Mouse (Mus musculus) forebrain, embryonic 15.5 days (tissue): ENCODE data around the gene Faap20. TPM values are rescaled to one million over a fixed set of nuclear protein-coding genes. Genes with fewer than 3 reads are reported as not detected.

Experiments used
- ATAC-seq: fragments of 200-750 bp; cut with Nextera tagmentation; replicated peaks from 2 replicates; pipeline ENCODE4 v1.8.0; 2017; ENCODE audit warnings: mild to moderate bottlenecking, moderate TSS enrichment, moderate library complexity
- H3K27ac ChIP-seq: fragments of 300-500 bp; sonication (generic); replicated peaks from 2 replicates; pipeline ENCODE4 v1.5.1; 2015; ENCODE audit warnings: mild to moderate bottlenecking, inconsistent platforms
- H3K27me3 ChIP-seq: fragments of 300-500 bp; sonication (generic); 2 replicates; pipeline ENCODE4 v1.6.1; 2015; ENCODE audit warnings: inconsistent platforms
- H3K36me3 ChIP-seq: fragments of 300-500 bp; sonication (generic); 2 replicates; pipeline ENCODE4 v1.6.1; 2015; ENCODE audit warnings: mild to moderate bottlenecking, inconsistent platforms
- H3K4me1 ChIP-seq: fragments of 300-500 bp; sonication (generic); 2 replicates; pipeline ENCODE4 v1.6.1; 2015; ENCODE audit warnings: inconsistent platforms
- H3K4me2 ChIP-seq: fragments of 300-500 bp; sonication (generic); replicated peaks from 2 replicates; pipeline ENCODE4 v1.6.1; 2015; ENCODE audit warnings: mild to moderate bottlenecking, inconsistent platforms
- H3K4me3 ChIP-seq: fragments of 300-500 bp; sonication (generic); 2 replicates; pipeline ENCODE4 v1.5.1; 2015; ENCODE audit warnings: mild to moderate bottlenecking, inconsistent platforms
- H3K9ac ChIP-seq: fragments of 300-500 bp; sonication (generic); replicated peaks from 2 replicates; pipeline ENCODE4 v1.6.1; 2015; ENCODE audit warnings: mild to moderate bottlenecking, inconsistent platforms
- H3K9me3 ChIP-seq: fragments of 300-500 bp; sonication (generic); 2 replicates; pipeline ENCODE4 v1.6.1; 2016; ENCODE audit warnings: inconsistent platforms
- WGBS: fragments of 180-500 bp; shearing (Covaris S2); methylation state at CpG from one replicate; pipeline ENCODE4 v1.1.7; 2015; ENCODE audit warnings: mixed read lengths; 5-methylcytosine and 5-hydroxymethylcytosine counted together
- polyA plus RNA-seq: library from polyadenylated mRNA; unstranded; fragments of >200 nt; fragmentation: Nextera tagmentation; extraction: Ambion mirVana; gene quantifications from 2 replicates; pipeline ENCODE4 v1.2.1, GENCODE M21; 2015

Gene Faap20
- polyA plus RNA-seq, 1 experiment from 2014 or later: 89.3 TPM

DNA sequence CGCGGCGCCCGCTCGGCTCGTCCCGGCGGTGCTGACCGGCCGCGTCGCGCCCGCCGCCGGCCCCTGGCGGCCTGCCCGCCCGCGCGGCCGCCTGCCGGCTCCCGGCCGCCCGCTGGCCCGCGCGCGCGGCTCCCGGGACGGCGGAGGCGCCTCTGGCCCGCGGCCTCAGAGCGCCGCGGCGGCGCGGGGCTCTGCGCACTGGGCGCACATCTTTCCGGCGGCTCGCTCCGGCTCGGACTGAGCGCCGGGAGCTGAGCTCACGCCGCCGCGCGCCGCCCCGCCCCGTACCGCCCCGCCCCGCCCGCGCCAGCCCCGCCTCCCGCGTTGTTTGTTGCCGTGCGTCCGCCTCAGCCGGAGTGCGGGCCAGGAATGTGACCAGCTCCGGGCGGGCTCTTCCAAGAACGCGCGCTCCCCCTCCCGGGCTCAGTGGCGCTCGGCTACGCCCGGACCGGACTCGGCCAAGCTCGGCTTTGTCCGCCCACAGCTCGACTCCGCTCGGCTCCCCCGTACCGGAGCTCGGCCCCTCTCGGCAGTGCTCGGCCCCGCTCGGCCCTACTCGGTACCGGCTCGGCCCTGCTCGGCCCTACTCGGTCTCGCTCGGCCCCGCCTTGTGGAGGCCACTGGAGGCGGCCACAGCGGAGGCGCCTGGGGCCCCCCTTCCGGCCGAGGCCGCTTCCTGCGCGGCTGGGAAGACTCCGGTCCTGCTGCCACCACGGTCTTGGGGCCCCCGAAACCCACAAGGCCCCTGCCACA lies 26.6 kb upstream of the Faap20 start:
- H3K9ac ChIP-seq: peak overlapping the region; percentile 96
- H3K27ac ChIP-seq: peak overlapping the region; percentile 96
- no peaks in the 10 kb centered on the region for H3K9me3 ChIP-seq
- H3K36me3 ChIP-seq: no peaks in the 10 kb centered on the region
- peaks cover 41% of the 10 kb centered on the region for H3K4me1 ChIP-seq
- under 1% methylated on average over 104 of the region's 116 CpGs for WGBS
- H3K4me3 ChIP-seq: peak overlapping the region; percentile 93
- H3K4me2 ChIP-seq: peak overlapping the region; percentile 91
- no peaks in the 10 kb centered on the region for H3K27me3 ChIP-seq
- ATAC-seq: peak; percentile 100

DNA sequence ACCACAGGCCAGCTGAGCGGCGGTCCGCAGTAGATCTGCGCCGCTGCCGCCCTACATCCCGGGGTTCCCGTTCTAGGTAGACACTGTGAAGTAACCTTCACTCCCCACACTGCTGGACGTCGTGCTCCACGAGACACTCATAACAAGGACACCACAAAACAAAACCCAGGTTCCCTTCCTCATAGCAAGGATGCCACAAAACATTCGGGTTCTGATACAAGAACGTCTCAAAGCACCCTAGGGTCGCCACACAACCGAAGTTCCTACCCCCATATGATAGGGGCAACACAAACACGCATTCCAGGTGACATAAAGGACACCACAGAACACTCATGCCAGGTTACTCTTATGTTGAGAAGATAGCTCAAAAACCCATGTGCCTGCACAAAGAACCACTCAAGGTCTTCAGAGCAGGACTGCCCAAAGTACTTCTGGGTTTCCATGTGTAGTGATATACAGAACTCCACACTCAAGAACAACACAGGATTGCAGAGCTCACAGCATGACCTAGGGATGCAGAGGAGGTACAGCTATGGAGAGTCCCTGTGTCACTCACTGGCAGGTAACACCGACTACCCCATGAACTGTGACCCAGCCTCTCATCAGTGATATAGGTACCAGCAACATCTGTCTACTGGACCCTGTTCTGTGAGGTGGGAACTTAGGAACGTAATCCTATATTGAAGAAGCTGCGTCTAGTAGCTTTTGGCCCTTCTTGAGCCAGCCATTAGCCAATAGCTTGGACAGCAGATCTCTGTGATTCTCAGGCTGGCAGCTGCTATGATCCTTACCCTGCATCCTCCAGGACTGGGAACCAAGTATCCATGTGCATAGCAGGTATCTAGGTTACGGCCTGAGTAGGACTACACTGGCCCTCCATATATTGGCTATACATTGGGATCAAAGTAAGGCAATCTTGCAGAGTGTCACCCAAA lies 25.7 kb upstream of the Faap20 start:
- H3K9me3 ChIP-seq: no peaks in the 10 kb centered on the region
- no peak for ATAC-seq
- H3K27me3 ChIP-seq: no peaks in the 10 kb centered on the region
- H3K4me2 ChIP-seq: peak overlapping the region; percentile 91
- H3K4me1 ChIP-seq: peaks cover 32% of the 10 kb centered on the region
- H3K27ac ChIP-seq: peak overlapping the region; percentile 96
- peak overlapping the region; percentile 96 for H3K9ac ChIP-seq
- no peaks in the 10 kb centered on the region for H3K36me3 ChIP-seq
- peak overlapping the region; percentile 93 for H3K4me3 ChIP-seq
- WGBS: 33% methylated on average over 20 of the region's 20 CpGs

GRCm38 (mm10) chr4:155225918-155226317 lies 23.7 kb upstream of the Faap20 start:
- H3K4me3 ChIP-seq: no peak overlapping the region
- no peak for ATAC-seq
- WGBS: 76% methylated on average over 5 of the region's 5 CpGs

GRCm38 (mm10) chr4:155227986-155228385 lies 21.6 kb upstream of the Faap20 start:
- Histone ChIP-seq H3K27me3 (no peaks in the 10 kb centered on the region), H3K9ac (no peak overlapping the region), H3K27ac (no peak overlapping the region), H3K9me3 (no peaks in the 10 kb centered on the region), H3K36me3 (no peaks in the 10 kb centered on the region), H3K4me2 (no peak overlapping the region), H3K4me3 (no peak overlapping the region), H3K4me1 (peaks cover 5% of the 10 kb centered on the region)
- WGBS: 85% methylated on average over 4 of the region's 4 CpGs
- ATAC-seq: no peak

More at GRCm38 (mm10) chr4:155225918-155226317, 23.7 kb upstream of the Faap20 start:
- H3K9ac ChIP-seq: no peak overlapping the region
- H3K36me3 ChIP-seq: no peaks in the 10 kb centered on the region
- H3K27ac ChIP-seq: no peak overlapping the region
- H3K9me3 ChIP-seq: no peaks in the 10 kb centered on the region
- no peak overlapping the region for H3K4me2 ChIP-seq
- H3K27me3 ChIP-seq: no peaks in the 10 kb centered on the region
- peaks cover 12% of the 10 kb centered on the region for H3K4me1 ChIP-seq

DNA sequence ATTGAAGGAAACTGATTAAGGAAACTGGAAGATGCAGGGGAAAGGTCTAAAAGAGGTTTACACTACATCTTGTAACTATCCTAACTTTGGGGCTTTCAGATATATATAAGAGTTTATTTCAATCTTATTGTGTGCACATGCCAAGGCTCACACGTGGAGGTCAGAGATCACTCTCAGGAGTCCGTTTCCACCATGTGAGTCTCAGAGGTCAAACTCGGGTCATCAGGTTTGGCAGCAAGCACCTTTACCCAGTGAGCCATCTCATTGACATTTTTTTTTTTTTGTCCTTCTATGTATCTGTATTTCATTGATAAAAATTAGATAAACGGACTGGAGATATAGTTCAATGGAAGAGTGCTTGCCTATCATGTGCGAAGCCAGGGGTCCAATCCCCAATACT lies 21.1 kb upstream of the Faap20 start:
- Histone ChIP-seq H3K4me1 (peaks cover 8% of the 10 kb centered on the region), H3K4me3 (no peak overlapping the region), H3K4me2 (no peak overlapping the region), H3K9me3 (no peaks in the 10 kb centered on the region), H3K36me3 (no peaks in the 10 kb centered on the region), H3K27me3 (no peaks in the 10 kb centered on the region), H3K9ac (no peak overlapping the region), H3K27ac (no peak overlapping the region)
- no peak for ATAC-seq
- WGBS: 87% methylated on average over 5 of the region's 5 CpGs

- 11% methylated on average over 10 of the region's 10 CpGs for WGBS
These were observed 15.7 kb upstream of the Faap20 start for GRCm38 (mm10) chr4:155233878-155234277.

GRCm38 (mm10) chr4:155234371-155235310 lies 15.0 kb upstream of the Faap20 start:
- H3K4me1 ChIP-seq: peaks cover 36% of the 10 kb centered on the region
- no peaks in the 10 kb centered on the region for H3K36me3 ChIP-seq
- 49% methylated on average over 8 of the region's 8 CpGs for WGBS
- 0 out of 2 replicates have a peak overlapping the region, but pooled peaks have one; percentile 15 for H3K4me3 ChIP-seq
- 0 out of 2 replicates have a peak overlapping the region, but pooled peaks have one; percentile 6 for H3K9ac ChIP-seq
- peak overlapping the region; percentile 98 for H3K27ac ChIP-seq
- H3K9me3 ChIP-seq: no peaks in the 10 kb centered on the region
- ATAC-seq: no peak; the same call in 1 of the 2 replicates
- peak overlapping the region; percentile 41 for H3K4me2 ChIP-seq
- H3K27me3 ChIP-seq: no peaks in the 10 kb centered on the region

More at GRCm38 (mm10) chr4:155233878-155234277, 15.7 kb upstream of the Faap20 start:
- Histone ChIP-seq H3K4me2 (no peak overlapping the region), H3K4me1 (peaks cover 36% of the 10 kb centered on the region), H3K27ac (peak overlapping the region; percentile 98), H3K27me3 (no peaks in the 10 kb centered on the region), H3K9me3 (no peaks in the 10 kb centered on the region), H3K36me3 (no peaks in the 10 kb centered on the region), H3K9ac (peak overlapping the region; percentile 29; the same call in 1 of the 2 replicates), H3K4me3 (no peak overlapping the region)
- peak; percentile 53 for ATAC-seq

DNA sequence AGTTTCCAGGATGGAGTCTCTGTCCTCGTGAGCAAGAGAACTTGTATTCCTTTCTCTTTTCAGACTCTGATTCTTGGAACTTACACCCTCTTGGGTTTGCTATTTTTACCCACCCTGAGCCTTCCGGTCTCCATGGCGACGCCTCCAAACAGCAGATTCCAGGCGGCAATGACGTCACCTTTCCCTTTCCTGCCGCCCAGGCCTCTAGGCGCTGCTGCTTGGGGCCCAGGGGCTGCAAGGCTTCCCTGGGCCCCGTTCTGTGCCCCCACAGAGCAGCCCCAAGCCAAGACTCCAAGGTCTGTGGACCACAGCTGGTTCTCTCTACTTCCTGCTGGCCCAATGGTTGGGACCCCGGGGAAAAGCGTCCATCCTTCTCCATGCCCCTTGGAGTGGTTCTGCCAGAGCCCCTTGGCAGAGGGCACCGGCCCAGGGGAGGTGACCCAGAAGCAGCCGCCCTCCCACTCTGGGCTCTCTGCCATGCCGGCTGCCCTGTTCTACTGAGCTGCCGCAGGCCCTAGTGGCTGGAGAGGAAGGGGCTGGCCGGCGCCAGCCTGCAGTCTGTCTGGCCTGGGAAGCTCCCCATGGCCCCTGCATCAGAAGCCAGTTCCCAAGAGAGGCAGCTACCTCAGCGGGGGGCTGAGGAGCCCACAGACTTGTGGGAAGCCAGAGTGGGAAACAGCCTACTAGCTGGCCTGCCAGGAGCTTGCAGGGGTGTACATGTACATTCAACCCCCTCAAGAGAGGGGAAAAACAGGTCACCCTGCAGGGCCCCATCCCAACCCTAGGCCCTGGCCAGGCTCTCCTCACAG lies 14.1 kb upstream of the Faap20 start:
- peak overlapping the region; percentile 15; the same call in 1 of the 2 replicates for H3K4me3 ChIP-seq

DNA sequence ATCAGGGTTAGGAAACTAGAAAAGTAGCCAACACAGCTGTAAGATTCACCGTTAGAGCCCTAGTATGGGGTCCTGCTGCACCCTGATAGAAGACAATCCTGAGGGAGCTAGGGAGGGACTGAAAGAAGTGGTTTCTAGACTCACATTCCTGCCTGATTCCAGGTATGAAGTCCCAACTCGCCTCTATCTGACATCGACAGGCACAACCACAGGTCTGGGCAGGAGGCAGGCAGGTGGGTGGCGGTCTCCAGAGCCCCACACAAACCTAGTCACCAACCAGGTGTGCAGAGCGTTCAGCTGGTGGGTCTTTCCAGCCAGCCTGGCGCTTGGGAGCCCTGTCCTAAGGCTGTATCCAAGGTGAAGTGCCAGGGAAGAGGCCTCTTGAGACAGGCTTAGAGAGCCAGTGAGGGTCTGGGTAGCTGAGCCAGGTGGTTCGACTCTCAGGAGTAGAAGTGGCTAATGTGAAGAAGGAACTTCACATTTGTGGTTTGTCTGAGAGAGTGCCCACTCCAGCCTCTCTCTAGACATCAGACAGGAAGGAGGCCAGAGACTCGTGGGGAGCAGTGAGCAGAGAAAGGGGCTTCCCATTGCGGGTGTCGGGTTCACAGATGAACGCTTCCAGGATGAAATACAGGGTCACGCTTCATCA lies 12.7 kb upstream of the Faap20 start:
- WGBS: 85% methylated on average over 12 of the region's 12 CpGs
- H3K4me2 ChIP-seq: no peak overlapping the region
- no peak overlapping the region for H3K4me3 ChIP-seq
- no peaks in the 10 kb centered on the region for H3K27me3 ChIP-seq
- peaks cover 36% of the 10 kb centered on the region for H3K4me1 ChIP-seq
- H3K9ac ChIP-seq: no peak overlapping the region
- H3K27ac ChIP-seq: peak overlapping the region; percentile 98
- ATAC-seq: no peak
- H3K9me3 ChIP-seq: no peaks in the 10 kb centered on the region
- no peaks in the 10 kb centered on the region for H3K36me3 ChIP-seq

More for the DNA sequence above, 14.1 kb upstream of the Faap20 start:
- 8% methylated on average over 18 of the region's 18 CpGs for WGBS
- H3K27ac ChIP-seq: peak overlapping the region; percentile 98
- no peaks in the 10 kb centered on the region for H3K9me3 ChIP-seq
- peak overlapping the region; percentile 41 for H3K4me2 ChIP-seq
- H3K27me3 ChIP-seq: no peaks in the 10 kb centered on the region
- peaks cover 36% of the 10 kb centered on the region for H3K4me1 ChIP-seq
- peak overlapping the region; percentile 48 for H3K9ac ChIP-seq
- H3K36me3 ChIP-seq: no peaks in the 10 kb centered on the region
- ATAC-seq: peak; percentile 87

DNA sequence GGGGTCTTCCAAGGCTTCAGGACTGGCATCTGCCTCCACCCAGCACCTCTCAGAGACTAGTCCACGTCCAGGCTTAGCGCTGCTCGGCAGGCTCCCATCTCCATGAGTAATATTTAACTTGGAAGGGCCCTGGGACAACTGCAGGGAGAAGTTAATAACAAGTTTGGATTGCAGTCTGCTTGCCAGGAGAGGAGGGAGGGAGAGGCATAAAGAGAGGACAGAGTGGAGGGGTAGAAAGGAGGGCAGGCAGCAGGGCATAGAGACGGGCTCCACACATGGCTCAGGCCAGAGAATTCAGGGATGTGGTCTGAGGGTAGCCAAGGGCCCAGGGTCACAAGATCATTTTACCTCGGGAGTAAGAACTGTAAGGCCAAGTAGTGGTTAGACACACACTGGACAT lies 11.3 kb upstream of the Faap20 start:
- Histone ChIP-seq H3K9me3 (no peaks in the 10 kb centered on the region), H3K9ac (no peak overlapping the region), H3K27ac (no peak overlapping the region), H3K36me3 (no peaks in the 10 kb centered on the region), H3K27me3 (no peaks in the 10 kb centered on the region), H3K4me3 (no peak overlapping the region), H3K4me1 (peaks cover 34% of the 10 kb centered on the region), H3K4me2 (no peak overlapping the region)
- no peak for ATAC-seq
- WGBS: 84% methylated on average over 5 of the region's 5 CpGs
